Mouse (Mus musculus) C2C12 (cell line): ENCODE results near the gene Fkbp5.

ENCODE experiments used
- CTCF ChIP-seq: IDR thresholded peaks from one replicate; pipeline ENCODE4 v1.5.1; 2011; ENCODE audit not compliant: control insufficient read depth, insufficient read depth, insufficient read length
- MAX ChIP-seq: IDR thresholded peaks from one replicate; pipeline ENCODE4 v1.6.1; 2011; ENCODE audit warnings: mild to moderate bottlenecking, control low read depth
- USF1 ChIP-seq: IDR thresholded peaks from one replicate; pipeline ENCODE4 v1.6.1; 2011; ENCODE audit warnings: low read depth, mild to moderate bottlenecking, control low read depth, moderate library complexity

DNA sequence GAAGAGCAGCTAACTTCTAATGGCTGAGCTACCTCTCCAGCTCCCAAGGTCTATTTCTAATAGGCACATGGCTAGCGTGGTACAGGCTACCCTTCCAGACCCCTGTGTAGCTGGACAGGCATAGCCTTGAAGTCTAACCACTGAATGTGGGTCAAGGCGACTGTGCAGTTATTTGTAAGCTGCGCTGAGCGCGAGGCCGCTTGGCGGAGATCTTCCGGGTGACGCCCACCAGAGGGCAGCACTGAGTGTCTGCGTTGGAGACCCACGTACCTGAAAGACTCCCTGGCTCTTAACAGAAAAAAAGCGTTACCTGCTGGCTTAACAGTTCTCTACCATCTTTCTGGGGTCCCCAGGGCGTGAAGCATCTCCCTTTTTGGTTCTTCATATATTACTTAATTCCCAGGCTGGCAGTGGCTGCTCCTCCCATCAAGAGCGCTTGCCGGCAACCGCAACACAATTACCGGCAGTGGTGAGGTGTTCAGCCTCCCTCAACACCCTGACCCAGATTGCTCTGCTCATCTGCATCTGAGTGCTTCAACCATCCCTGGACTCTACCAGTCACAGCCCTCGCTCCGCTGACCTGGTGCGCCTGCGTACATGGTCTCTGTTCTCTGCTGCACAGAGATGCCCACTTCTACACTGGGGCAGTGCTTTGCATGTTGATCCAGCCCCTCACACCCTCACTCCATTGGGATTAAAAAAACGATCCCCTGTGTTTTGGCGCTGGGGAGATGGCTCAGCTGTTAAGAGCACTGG is 131.0 kb downstream of the Fkbp5 start:
- TF ChIP-seq CTCF: peak; percentile 63
- TF ChIP-seq USF1: no peak
- no peak for TF ChIP-seq MAX
